Mouse (Mus musculus): ENCODE measurements around the gene Ankrd65. TPM values are rescaled to one million over a fixed set of nuclear protein-coding genes. Genes with fewer than 3 reads are reported as not detected.
A peak's percentile ranks its signal among the peaks of the same experiment; 100 is the strongest.

Gene Ankrd65
- polyA plus RNA-seq, 1 experiment from 2014 or later, result 0.71 TPM

DNA sequence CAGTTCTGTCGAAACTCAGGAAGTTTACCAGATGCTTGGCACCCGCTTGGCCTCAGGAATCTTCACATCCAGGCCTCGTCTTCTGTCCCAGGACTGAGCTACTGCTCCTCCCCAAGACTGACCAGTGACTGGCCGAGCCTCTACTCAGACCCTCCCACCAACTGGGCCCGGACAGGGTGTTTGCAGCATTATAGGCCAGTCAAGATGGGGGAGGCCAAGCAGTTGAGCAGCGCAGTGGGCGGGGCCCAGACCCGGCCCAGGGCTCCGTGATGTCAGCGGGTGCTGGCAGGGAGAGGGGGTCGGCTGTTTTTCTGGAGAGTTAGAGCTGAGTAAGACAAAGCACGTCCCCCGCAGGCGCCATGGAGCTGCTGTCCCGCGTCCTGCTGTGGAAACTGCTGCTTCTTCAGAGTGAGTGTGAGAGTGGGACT is 49.3 kb downstream of the Ankrd65 start, which contains the start of gene Mxra8:
Mxra8 (plus strand) TSS at position 198 of the 428 bp plus-strand sequence.
- ATAC-seq (ENCODE audit: insufficient number of reproducible peaks, low FRiP score, low TSS enrichment, low read depth), result peak; percentile 85
- peak within 1 kb of the TSS; percentile 89 for H3K27ac ChIP-seq (replicated peaks)
- H3K27me3 ChIP-seq, result no peaks in the 10 kb centered on the region
- peak within 1 kb of the TSS; percentile 51 for H3K9ac ChIP-seq
- no peaks in the 10 kb centered on the region for H3K9me3 ChIP-seq (replicated peaks)
- peaks cover 17% of the 10 kb centered on the region for H3K36me3 ChIP-seq
- H3K4me3 ChIP-seq (replicated peaks), result peak within 1 kb of the TSS; percentile 55
- peaks cover 46% of the 10 kb centered on the region for H3K4me1 ChIP-seq
- 5% methylated on average over 16 of the region's 16 CpGs for WGBS
- H3K4me2 ChIP-seq (replicated peaks), result peak within 1 kb of the TSS; percentile 91

DNA sequence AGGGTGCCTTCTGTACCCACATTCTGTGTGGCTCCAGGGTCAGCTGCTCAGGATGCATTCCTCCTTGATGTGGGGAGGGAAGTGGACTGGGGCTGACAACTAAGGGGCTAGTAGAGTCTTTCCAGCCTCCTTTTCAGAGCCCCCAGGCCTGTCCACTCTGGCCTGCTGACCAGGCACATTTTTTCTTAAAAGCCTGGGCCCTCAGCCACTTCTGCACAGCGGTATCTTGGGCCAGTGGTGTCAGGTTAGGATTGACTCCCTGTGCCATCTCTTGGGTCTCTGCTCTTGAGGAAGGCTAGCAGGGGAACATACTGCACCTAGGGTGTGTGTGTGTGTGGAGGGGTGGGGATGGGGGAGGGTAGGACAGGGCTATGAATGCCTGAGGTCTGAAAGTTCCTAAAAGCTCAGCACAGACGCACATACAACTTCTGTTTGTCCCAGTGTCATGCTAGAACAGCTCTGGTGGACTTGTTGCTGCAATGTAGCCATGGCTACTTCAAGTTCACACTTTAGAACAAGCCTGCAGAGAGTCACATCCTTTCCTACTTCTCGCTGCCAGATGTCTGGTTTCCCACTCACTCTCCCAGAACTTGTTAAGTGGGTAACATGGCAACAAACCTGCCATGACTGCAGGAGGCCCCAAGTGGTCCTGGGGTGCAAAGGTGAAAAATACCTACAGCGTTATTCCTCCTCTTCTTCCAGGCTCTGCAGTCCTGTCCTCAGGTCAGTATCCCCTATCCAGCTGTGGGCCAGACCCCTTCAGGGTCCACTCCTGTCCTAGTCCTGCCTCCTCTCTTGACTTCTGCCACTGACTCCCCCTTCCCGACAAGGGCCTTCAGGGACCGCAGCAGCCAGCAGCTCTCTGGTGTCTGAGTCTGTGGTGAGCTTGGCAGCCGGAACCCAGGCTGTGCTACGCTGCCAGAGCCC is 50.1 kb downstream of the Ankrd65 start:
- Histone ChIP-seq H3K4me2 (replicated peaks) (peak overlapping the region; percentile 91), H3K36me3 (peaks cover 17% of the 10 kb centered on the region), H3K27me3 (no peaks in the 10 kb centered on the region), H3K27ac (replicated peaks) (peak overlapping the region; percentile 89), H3K9ac (peak overlapping the region; percentile 51), H3K4me1 (peaks cover 46% of the 10 kb centered on the region), H3K9me3 (replicated peaks) (no peaks in the 10 kb centered on the region), H3K4me3 (replicated peaks) (peak overlapping the region; percentile 55)
- ATAC-seq (ENCODE audit: insufficient number of reproducible peaks, low FRiP score, low TSS enrichment, low read depth), result no peak
- WGBS, result 11% methylated on average over 8 of the region's 8 CpGs

DNA sequence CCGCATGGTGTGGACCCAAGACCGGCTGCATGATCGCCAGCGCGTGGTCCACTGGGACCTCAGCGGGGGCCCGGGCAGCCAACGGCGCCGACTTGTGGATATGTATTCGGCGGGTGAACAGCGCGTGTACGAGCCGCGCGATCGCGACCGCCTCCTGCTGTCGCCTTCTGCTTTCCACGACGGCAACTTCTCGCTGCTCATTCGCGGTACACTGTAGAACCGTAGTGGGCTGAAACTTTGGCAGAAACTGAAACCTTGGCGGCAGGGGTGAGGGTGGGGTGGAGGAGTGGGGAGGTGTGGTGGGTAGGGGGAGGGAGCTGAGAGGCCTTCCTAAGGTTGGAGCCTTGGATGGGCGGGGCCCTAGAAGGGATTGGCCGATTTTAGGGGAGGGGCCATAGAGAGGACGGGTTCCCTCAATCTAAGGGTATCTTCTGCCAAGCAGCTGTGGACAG is 50.8 kb downstream of the Ankrd65 start:
- H3K36me3 ChIP-seq, result peaks cover 17% of the 10 kb centered on the region
- H3K4me3 ChIP-seq (replicated peaks), result peak overlapping the region; percentile 55
- no peaks in the 10 kb centered on the region for H3K9me3 ChIP-seq (replicated peaks)
- peak overlapping the region; percentile 51 for H3K9ac ChIP-seq
- H3K27ac ChIP-seq (replicated peaks), result peak overlapping the region; percentile 89
- H3K4me1 ChIP-seq, result peaks cover 46% of the 10 kb centered on the region
- ATAC-seq (ENCODE audit: insufficient number of reproducible peaks, low FRiP score, low TSS enrichment, low read depth), result peak; percentile 65
- WGBS, result under 1% methylated on average over 32 of the region's 32 CpGs
- H3K4me2 ChIP-seq (replicated peaks), result peak overlapping the region; percentile 91
- H3K27me3 ChIP-seq, result no peaks in the 10 kb centered on the region

DNA sequence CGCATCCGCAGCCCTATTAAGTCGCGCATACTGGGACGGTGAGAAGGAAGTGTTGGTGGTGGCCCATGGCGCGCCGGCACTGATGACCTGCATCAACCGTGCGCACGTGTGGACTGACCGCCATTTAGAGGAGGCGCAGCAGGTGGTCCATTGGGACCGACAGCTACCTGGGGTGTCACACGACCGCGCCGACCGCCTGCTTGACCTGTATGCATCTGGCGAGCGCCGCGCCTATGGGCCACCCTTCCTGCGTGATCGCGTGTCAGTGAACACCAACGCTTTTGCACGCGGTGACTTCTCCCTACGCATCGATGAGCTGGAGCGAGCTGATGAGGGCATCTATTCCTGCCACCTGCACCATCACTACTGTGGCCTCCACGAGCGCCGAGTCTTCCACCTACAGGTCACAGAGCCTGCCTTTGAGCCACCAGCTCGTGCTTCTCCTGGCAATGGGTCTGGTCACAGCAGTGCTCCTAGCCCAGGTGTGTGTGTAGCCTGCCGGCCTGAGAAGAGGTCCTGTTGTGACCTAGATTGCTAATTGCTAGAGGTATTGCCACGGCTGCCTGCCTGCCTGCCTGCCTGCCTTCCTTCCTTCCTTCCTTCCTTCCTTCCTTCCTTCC is 51.5 kb downstream of the Ankrd65 start:
- H3K9me3 ChIP-seq (replicated peaks), result no peaks in the 10 kb centered on the region
- no peak for ATAC-seq (ENCODE audit: insufficient number of reproducible peaks, low FRiP score, low TSS enrichment, low read depth)
- H3K27ac ChIP-seq (replicated peaks), result no peak overlapping the region
- H3K9ac ChIP-seq, result no peak overlapping the region
- H3K36me3 ChIP-seq, result peaks cover 17% of the 10 kb centered on the region
- WGBS, result 41% methylated on average over 38 of the region's 38 CpGs
- H3K4me2 ChIP-seq (replicated peaks), result peak overlapping the region; percentile 91
- no peaks in the 10 kb centered on the region for H3K27me3 ChIP-seq
- H3K4me1 ChIP-seq, result peaks cover 49% of the 10 kb centered on the region
- H3K4me3 ChIP-seq (replicated peaks), result peak overlapping the region; percentile 55

DNA sequence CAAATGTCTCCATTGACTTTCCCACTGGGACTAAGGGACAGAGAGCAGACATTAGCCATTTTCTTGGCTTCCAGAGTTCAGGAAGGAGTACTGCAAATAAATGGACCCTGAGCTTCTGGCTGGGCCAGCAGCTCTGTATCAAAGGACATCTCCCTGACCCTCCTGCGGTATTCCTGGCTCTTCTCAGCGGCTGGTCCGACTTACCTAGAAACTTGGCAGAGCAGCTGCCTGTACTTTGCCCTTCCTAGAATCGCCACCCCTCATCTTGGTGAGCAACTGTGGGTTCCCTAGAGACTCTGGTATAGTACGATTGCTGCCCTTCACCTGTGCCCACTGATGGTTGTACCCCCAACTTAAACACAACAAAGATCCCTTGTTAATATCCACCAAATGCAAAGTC is 53.0 kb downstream of the Ankrd65 start:
- Histone ChIP-seq H3K9ac (no peak overlapping the region), H3K36me3 (peaks cover 17% of the 10 kb centered on the region), H3K27me3 (no peaks in the 10 kb centered on the region), H3K4me2 (replicated peaks) (no peak overlapping the region), H3K9me3 (replicated peaks) (no peaks in the 10 kb centered on the region), H3K4me3 (replicated peaks) (no peak overlapping the region), H3K27ac (replicated peaks) (no peak overlapping the region), H3K4me1 (peaks cover 45% of the 10 kb centered on the region)
- ATAC-seq (ENCODE audit: insufficient number of reproducible peaks, low FRiP score, low TSS enrichment, low read depth), result no peak
- WGBS, result 93% methylated on average over 5 of the region's 5 CpGs

DNA sequence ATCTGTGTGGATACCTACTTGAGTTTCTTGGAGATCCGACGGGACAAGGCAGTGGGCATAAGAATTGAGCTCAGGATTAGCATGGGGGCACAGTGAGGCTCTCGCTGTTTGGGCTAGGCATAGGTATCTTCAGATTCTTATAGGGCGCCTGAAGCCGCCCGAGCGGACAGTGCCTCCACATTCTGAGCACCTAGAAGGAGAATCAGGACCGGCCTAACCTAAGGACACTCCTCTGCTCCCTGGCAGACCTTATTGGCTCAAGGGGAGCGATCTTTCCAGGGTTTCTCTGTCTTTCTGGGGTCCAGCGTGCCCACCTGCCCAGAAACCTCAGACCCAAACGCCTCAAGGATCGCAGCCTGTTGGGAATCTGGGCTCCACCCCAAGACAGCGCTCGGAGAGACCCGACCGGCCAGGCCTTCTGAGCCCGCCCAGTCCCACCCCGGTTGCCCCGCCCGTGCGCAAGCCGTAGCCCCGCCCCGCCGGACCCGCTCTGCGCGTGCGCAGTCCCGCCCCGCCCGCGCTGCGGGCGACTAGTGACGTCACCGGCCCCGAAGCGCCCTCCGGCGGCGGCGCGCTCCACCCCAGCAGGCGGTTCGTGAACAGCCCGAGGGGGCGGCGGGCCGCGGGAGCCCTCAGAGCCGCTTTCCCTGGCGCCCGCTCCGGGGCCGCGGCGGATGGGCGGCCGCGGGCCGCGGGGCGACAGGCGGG is 56.8 kb downstream of the Ankrd65 start, which contains the start of gene Dvl1:
Dvl1 (plus strand) TSS at position 532 of the 708 bp plus-strand sequence.
- Histone ChIP-seq H3K27me3 (no peaks in the 10 kb centered on the region), H3K9ac (peak within 1 kb of the TSS; percentile 84), H3K4me1 (peaks cover 32% of the 10 kb centered on the region), H3K4me2 (replicated peaks) (peak within 1 kb of the TSS; percentile 93), H3K4me3 (replicated peaks) (peak within 1 kb of the TSS; percentile 84), H3K36me3 (peaks cover 17% of the 10 kb centered on the region), H3K9me3 (replicated peaks) (no peaks in the 10 kb centered on the region), H3K27ac (replicated peaks) (peak within 1 kb of the TSS; percentile 79)
- 3% methylated on average over 48 of the region's 65 CpGs for WGBS
- ATAC-seq (ENCODE audit: insufficient number of reproducible peaks, low FRiP score, low TSS enrichment, low read depth), result peak; percentile 89

DNA sequence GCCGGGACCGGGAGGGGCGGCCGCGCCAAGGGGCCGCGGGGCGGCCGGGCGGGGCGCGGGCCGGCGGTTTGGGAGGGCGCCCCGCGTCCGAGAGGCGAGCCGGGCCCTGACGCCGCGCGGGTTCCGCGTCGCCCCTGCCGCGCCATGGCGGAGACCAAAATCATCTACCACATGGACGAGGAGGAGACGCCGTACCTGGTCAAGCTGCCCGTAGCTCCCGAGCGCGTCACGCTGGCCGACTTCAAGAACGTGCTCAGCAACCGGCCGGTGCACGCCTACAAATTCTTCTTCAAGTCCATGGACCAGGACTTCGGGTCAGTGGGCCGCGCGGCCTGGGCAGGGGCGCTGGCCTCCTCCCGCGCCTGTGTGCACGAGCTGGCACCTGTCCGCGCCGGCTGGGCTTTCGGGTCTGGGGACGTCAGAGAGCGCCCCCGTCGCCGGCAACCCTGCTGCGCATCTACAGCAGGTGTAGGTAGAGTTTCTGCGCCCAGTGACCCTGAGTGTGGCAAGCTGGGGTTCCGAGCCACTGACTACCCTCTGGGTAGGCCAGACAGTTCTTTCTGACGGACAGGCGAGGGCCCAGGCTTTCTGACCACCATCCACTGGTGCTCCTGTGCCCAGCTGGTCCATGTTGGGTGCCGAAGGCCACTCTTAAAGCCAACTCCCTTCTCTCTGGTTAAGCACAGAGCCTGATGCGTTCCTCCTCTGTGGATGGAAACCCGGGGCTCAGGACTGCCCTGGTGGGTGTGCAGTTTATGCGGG is 57.5 kb downstream of the Ankrd65 start:
- Histone ChIP-seq H3K4me3 (replicated peaks) (peak overlapping the region; percentile 84), H3K4me2 (replicated peaks) (peak overlapping the region; percentile 93), H3K9me3 (replicated peaks) (no peaks in the 10 kb centered on the region), H3K27me3 (no peaks in the 10 kb centered on the region), H3K4me1 (peaks cover 32% of the 10 kb centered on the region), H3K27ac (replicated peaks) (peak overlapping the region; percentile 48), H3K9ac (peak overlapping the region; percentile 84), H3K36me3 (peaks cover 12% of the 10 kb centered on the region)
- ATAC-seq (ENCODE audit: insufficient number of reproducible peaks, low FRiP score, low TSS enrichment, low read depth), result peak; percentile 5; the same call in 1 of the 2 replicates
- WGBS, result 1% methylated on average over 62 of the region's 69 CpGs

DNA sequence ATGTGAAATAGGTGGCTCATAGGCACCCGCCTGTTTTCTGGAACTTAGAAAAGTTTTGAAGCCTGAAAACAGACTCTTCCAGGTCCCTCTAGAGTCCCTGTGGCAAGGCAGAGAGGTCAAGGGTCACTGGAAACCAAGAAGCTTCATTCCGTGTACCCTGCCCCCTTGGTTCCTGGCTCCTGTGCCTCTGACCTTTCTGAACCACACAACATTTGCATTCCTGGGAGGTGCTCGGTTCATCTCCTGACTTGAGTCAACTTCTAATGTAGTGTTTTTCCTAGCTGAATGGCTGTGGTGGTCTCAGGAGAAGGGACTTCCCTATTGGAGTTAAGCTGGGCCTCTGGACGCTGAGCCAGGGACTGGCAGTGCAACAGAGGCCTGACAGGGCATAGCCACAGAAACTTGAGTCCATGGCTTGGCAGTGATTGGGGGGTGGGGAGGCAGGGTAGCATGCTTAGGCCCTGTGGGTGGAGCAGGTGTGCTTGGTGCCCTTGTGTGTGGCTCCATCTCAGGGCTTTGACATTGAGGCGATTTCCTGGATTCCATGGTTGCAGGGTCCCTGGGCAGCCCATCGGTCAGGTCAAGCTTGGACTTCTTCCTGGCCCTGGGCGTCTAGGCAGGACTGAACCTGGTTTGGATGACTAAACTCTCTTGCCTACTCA is 58.3 kb downstream of the Ankrd65 start:
- Histone ChIP-seq H3K4me1 (peaks cover 32% of the 10 kb centered on the region), H3K27me3 (no peaks in the 10 kb centered on the region), H3K9ac (peak overlapping the region; percentile 84; the same call in 1 of the 2 replicates), H3K4me2 (replicated peaks) (peak overlapping the region; percentile 93), H3K36me3 (peaks cover 10% of the 10 kb centered on the region), H3K4me3 (replicated peaks) (peak overlapping the region; percentile 84), H3K27ac (replicated peaks) (no peak overlapping the region), H3K9me3 (replicated peaks) (no peaks in the 10 kb centered on the region)
- 58% methylated on average over 7 of the region's 7 CpGs for WGBS
- ATAC-seq (ENCODE audit: insufficient number of reproducible peaks, low FRiP score, low TSS enrichment, low read depth), result no peak

Measured in embryonic facial prominence, embryonic 15.5 days (tissue).